Mouse (Mus musculus) cortical plate, adult 2 months (tissue): ENCODE results near the gene Troap.

Experiments
- CTCF ChIP-seq: fragments of 200-500 bp; IDR thresholded peaks from 2 replicates; pipeline ENCODE4 v1.5.1; 2011; ENCODE audit warnings: mild to moderate bottlenecking, control low read depth, low read length; ENCODE audit not compliant: insufficient read depth; ENCODE audit errors: extremely low read depth
- POLR2A ChIP-seq: fragments of 200-500 bp; IDR thresholded peaks from 2 replicates; pipeline ENCODE4 v1.6.1; 2011; ENCODE audit warnings: mild to moderate bottlenecking, low read length, control low read depth; ENCODE audit not compliant: insufficient read depth; ENCODE audit errors: extremely low read depth

DNA sequence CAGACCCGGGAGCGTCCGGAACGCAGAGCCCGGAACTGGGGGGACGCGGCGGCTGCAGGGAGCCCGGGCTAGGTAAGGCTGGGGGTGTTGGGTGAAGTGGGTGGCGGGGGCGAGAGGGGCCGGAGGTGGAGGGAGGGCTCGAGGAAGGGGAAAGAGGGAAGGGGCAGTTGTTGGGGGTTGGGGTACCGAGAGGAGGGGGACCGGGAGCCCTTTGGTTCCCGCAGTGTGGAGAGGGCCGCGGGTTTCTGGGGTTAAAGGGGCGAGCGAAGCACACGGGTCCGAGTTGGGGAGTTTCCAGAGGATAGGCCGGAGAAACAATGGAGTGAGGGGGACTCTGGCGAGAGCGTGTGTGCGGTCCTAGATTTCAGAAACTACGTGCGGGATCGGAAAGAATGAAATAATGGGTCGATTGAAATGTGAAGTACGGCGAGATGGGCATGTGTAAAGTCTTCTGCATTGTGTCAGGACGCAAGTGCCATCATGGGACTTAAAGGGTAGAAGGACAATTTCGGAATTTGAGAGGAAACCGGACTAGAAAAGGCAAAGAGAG is 52.5 kb downstream of the Troap start:
- TF ChIP-seq POLR2A (no peak), CTCF (no peak)
